Mouse (Mus musculus): ENCODE data around the gene Nrip3. TPM values are rescaled to one million over a fixed set of nuclear protein-coding genes. Genes with fewer than 3 reads are reported as not detected.

Nrip3 gene
- total RNA-seq, 2 experiments from 2014 or later, result 30.9 to 36.1 TPM

DNA sequence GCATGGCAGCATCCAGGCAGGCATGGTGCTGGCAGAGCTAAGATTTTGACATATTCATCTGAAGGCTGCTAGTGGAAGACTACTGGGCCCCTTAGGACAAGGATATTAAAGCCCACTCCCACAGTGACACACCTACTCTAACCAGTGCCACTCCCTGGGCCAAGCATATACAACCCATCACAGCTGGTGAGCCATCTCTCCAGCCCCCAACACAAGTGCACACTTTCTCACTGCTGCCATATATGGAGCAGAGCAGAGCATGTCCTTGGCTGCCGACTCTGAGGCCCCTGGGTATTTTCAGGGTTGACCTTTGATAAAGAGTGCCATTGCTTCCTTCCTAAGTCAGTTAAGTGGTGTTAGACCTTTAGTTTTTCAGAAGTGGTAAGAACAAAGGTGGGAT, 71.8 kb downstream of the Nrip3 start:
- intact Hi-C loops (cut with DNase I), result no loop called here
- no peak for DNase-seq

DNA sequence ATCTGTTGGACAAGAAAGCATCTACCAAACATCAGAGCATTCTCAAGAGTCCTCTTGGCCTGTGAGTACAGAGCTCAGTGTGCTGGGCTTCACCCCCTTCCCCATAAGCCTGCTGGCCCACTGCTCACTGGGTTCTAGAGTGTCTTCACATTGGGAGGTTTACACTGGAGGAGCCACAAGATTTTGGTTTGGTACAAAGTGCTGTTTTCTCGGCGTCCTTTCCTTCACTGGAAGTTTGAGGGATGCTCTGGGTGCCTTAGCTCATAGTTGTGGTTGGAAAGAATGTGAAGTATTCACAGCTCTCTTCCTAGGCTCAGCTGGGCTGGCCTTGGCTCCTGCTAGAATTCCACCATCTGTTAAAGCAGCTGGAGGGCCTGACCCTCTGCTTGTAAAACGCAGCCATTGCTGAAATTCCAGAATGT, 72.9 kb downstream of the Nrip3 start:
- no peak for DNase-seq
- intact Hi-C loops (cut with DNase I), result no loop called here

Other genes with a start within 250 kb of the Nrip3 start
- 10 to 100 TPM; 20.7 to 21.5 TPM for gene St5, start 78.4 kb downstream of the Nrip3 start, total RNA-seq (2021)
- gene Akip1, start 78.3 kb downstream of the Nrip3 start, total RNA-seq (2021), result 10 to 100 TPM in 1 of 2 experiments, 1 to 10 TPM in 1; 7.3 to 10.5 TPM
- under 1 TPM in 1 of 2 experiments, not detected in 1; 0.22 TPM for gene BC051019, start 58.2 kb downstream of the Nrip3 start, total RNA-seq (2021)
- not detected for gene Ascl3, start 50.3 kb downstream of the Nrip3 start, total RNA-seq (2021)
- 10 to 100 TPM; 51.0 to 57.8 TPM for gene Tmem9b, start 29.1 kb downstream of the Nrip3 start, total RNA-seq (2021)
- gene Scube2, start 83.7 kb upstream of the Nrip3 start, total RNA-seq (2021), result 1 to 10 TPM in 1 of 2 experiments, under 1 TPM in 1; 0.74 to 2.0 TPM
- 100 to 1,000 TPM; 123 to 135 TPM for gene Dennd5a, start 178.4 kb upstream of the Nrip3 start, total RNA-seq (2021)
- gene Tmem41b, start 204.9 kb upstream of the Nrip3 start, total RNA-seq (2021), result 10 to 100 TPM; 46.2 to 48.3 TPM
- 100 to 1,000 TPM in 1 of 2 experiments, 10 to 100 TPM in 1; 97.1 to 104 TPM for gene Ipo7, start 236.2 kb upstream of the Nrip3 start, total RNA-seq (2021)